Mouse (Mus musculus) erythroblast, embryonic 14.5 days (primary cell): Measurements from ENCODE around the gene Grm8. TPM values are rescaled to one million over a fixed set of nuclear protein-coding genes. Genes with fewer than 3 reads are reported as not detected.

Experiments used
- H3K27me3 ChIP-seq: 2 replicates; pipeline ENCODE4 v1.6.1; 2012; ENCODE audit warnings: inconsistent platforms; ENCODE audit not compliant: control insufficient read depth
- H3K36me3 ChIP-seq: 2 replicates; pipeline ENCODE4 v1.6.1; 2012; ENCODE audit warnings: mild to moderate bottlenecking, inconsistent platforms; ENCODE audit not compliant: control insufficient read depth
- H3K4me1 ChIP-seq: 2 replicates; pipeline ENCODE4 v1.6.1; 2012; ENCODE audit warnings: inconsistent platforms; ENCODE audit not compliant: control insufficient read depth
- H3K4me3 ChIP-seq: replicated peaks from 2 replicates; pipeline ENCODE3; 2012; ENCODE audit warnings: moderate library complexity, mild to moderate bottlenecking, inconsistent platforms
- H3K9me3 ChIP-seq: 2 replicates; pipeline ENCODE4 v1.6.1; 2012; ENCODE audit warnings: low read length, inconsistent platforms, mixed read lengths; ENCODE audit not compliant: control insufficient read depth
- GATA1 ChIP-seq: IDR thresholded peaks from 2 replicates; pipeline ENCODE4 v1.6.1; 2012; ENCODE audit warnings: low read length, inconsistent platforms, mixed read lengths
- TAL1 ChIP-seq: IDR thresholded peaks from 3 replicates; pipeline ENCODE4 v1.6.1; 2012; ENCODE audit warnings: low read length, inconsistent platforms, mixed read lengths
- polyA plus RNA-seq: library from polyadenylated mRNA; stranded (reverse); fragments of >175 nt; gene quantifications from 2 replicates; pipeline ENCODE4 v1.2.3, GENCODE M21; 2012

Gene Grm8
- polyA plus RNA-seq, 1 experiment = not detected

DNA sequence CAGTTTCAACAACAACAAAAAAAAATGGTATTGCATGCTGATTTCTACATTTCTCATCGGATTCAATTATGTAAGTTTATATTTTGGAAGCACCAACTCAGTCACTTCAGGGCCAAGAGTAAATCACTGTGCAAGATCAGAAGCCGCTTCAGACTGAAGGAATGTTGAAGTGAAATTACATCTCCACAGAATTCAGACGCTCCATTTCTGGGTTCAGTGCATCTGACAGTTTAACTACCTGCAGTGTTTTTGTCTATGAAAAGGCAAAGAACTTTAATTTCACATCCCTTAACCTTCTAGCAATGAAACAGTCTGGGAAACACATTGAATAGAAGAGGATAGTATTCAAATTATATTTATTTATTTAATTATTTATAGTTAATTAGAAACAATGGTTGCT is 59.4 kb downstream of the Grm8 start:
- Histone ChIP-seq H3K4me3 (no peak overlapping the region), H3K27me3 (no peaks in the 10 kb centered on the region), H3K4me1 (no peaks in the 10 kb centered on the region), H3K36me3 (no peaks in the 10 kb centered on the region), H3K9me3 (no peaks in the 10 kb centered on the region)
- TF ChIP-seq GATA1 = no peak
- no peak for TF ChIP-seq TAL1

DNA sequence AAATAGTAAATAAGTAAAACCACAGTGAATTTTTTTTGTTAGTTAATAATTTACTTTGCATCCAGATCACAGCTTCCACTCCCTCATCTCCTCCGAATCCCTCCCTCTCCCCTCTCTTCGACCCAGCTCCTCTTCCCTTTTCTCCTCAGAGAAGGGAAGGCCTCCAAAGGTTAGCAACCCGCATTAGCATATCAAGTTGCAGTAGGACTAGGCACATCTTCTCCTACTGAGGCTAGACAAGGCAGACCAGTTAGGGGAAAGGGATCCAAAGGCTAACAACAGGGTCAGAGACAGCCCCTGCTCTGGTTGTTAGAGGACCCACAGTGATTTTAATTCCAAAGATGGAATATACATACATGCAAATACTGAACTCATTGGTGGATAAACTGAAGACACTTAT is 60.5 kb downstream of the Grm8 start:
- Histone ChIP-seq H3K36me3 (no peaks in the 10 kb centered on the region), H3K9me3 (no peaks in the 10 kb centered on the region), H3K4me3 (no peak overlapping the region), H3K27me3 (no peaks in the 10 kb centered on the region), H3K4me1 (no peaks in the 10 kb centered on the region)
- no peak for TF ChIP-seq TAL1
- no peak for TF ChIP-seq GATA1

GRCm38 (mm10) chr6:28051966-28052365 is 83.0 kb downstream of the Grm8 start:
- no peak overlapping the region for H3K4me3 ChIP-seq
- no peaks in the 10 kb centered on the region for H3K9me3 ChIP-seq
- no peaks in the 10 kb centered on the region for H3K4me1 ChIP-seq
- no peaks in the 10 kb centered on the region for H3K27me3 ChIP-seq
- no peaks in the 10 kb centered on the region for H3K36me3 ChIP-seq
- TF ChIP-seq TAL1 (no peak), GATA1 (no peak)

GRCm38 (mm10) chr6:28042339-28042738 is 92.6 kb downstream of the Grm8 start:
- Histone ChIP-seq H3K4me3 (no peak overlapping the region), H3K36me3 (no peaks in the 10 kb centered on the region), H3K4me1 (no peaks in the 10 kb centered on the region), H3K27me3 (no peaks in the 10 kb centered on the region), H3K9me3 (no peaks in the 10 kb centered on the region)
- no peak for TF ChIP-seq TAL1
- TF ChIP-seq GATA1 = no peak

DNA sequence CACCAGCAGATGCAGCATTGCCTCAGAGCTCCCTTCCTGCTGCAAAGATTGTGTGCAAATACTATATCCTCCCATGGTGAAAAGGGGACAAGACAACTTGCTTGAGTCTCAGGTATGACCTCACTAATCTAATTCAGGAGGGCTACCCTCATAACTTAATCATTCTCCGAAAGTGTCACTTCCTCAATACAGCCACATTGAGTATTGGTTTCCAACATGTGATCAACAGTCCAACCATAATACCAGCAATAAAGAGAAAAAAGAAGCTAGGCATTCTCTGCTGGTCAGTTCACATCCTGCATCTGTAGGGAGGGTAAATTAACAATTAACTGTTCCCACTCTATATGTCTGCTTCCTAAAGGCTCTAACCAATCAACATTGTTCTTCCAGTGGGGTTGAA is 94.2 kb downstream of the Grm8 start:
- H3K4me3 ChIP-seq = no peak overlapping the region
- no peaks in the 10 kb centered on the region for H3K36me3 ChIP-seq
- TF ChIP-seq TAL1 (no peak), GATA1 (no peak)
- no peaks in the 10 kb centered on the region for H3K9me3 ChIP-seq
- no peaks in the 10 kb centered on the region for H3K4me1 ChIP-seq
- no peaks in the 10 kb centered on the region for H3K27me3 ChIP-seq

- H3K27me3 ChIP-seq = no peaks in the 10 kb centered on the region
- no peaks in the 10 kb centered on the region for H3K4me1 ChIP-seq
- no peak overlapping the region for H3K4me3 ChIP-seq
- TF ChIP-seq GATA1 (no peak), TAL1 (no peak)
- no peaks in the 10 kb centered on the region for H3K36me3 ChIP-seq
- no peaks in the 10 kb centered on the region for H3K9me3 ChIP-seq
Measured at GRCm38 (mm10) chr6:28032006-28032405, 103.0 kb downstream of the Grm8 start.

DNA sequence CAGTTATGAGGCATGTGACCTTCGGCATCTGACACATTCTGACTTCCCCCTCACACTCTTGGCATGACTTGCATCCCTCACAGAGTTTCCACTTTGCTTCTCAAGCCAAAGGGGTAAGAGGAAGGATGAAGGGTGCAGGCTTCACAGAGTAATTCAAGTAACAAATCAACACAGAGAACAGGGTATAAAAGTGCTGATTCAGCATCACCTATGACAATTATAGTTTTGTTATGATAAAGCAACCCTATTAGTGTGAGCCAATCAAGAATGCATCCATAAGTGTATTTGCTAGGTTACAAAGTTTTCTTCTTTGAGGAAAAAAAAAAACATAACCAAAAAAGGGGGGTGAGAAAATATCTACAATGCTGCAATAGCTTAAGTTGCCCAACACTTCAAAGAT is 117.3 kb downstream of the Grm8 start:
- Histone ChIP-seq H3K4me3 (no peak overlapping the region), H3K36me3 (no peaks in the 10 kb centered on the region), H3K27me3 (no peaks in the 10 kb centered on the region), H3K4me1 (no peaks in the 10 kb centered on the region), H3K9me3 (no peaks in the 10 kb centered on the region)
- TF ChIP-seq GATA1 (no peak), TAL1 (no peak)

DNA sequence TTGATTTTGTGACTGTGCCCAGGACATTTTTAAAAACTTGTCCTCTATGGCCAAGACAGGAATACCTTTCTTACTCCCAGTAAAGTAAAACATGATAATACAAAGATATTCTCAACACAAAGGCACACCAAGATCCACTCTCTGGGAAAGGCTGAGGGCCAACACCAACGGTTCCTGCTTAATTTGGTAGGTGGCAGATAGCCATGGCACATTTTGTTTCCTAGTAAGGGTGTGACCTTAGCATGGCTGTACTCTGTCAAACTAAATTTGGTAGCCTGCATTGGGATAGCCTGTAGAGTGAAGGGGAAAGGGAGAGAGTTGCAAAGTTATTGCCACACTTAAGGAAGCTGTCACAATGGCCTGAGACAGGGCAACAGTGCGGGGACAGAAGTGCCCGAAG is 128.0 kb downstream of the Grm8 start:
- Histone ChIP-seq H3K4me3 (no peak overlapping the region), H3K4me1 (no peaks in the 10 kb centered on the region), H3K36me3 (no peaks in the 10 kb centered on the region), H3K27me3 (no peaks in the 10 kb centered on the region), H3K9me3 (no peaks in the 10 kb centered on the region)
- TF ChIP-seq GATA1 (no peak), TAL1 (no peak)

GRCm38 (mm10) chr6:27997250-27997649 is 137.7 kb downstream of the Grm8 start:
- Histone ChIP-seq H3K9me3 (peaks cover 8% of the 10 kb centered on the region), H3K36me3 (no peaks in the 10 kb centered on the region), H3K4me1 (peaks cover 4% of the 10 kb centered on the region), H3K27me3 (no peaks in the 10 kb centered on the region), H3K4me3 (no peak overlapping the region)
- TF ChIP-seq TAL1 (no peak), GATA1 (no peak)

DNA sequence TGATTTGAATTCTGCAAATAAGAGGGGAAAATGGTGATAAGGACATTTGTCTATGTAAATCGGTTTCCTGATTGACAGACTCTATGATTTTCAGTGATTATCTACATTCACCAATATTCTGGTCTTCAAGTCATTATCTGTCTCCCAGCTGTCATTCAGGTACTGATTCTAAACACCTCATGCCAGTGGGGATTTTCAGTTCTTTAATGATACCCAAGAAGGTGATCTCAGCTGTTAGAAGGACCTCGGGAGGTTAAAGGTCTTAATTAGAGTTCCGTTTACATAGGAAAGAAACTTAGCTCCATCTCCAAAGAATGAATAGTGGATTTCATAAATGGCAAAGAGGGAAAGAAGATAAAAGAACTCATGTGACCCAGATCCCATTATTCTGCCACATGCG is 143.7 kb downstream of the Grm8 start:
- Histone ChIP-seq H3K36me3 (no peaks in the 10 kb centered on the region), H3K27me3 (no peaks in the 10 kb centered on the region), H3K4me1 (no peaks in the 10 kb centered on the region), H3K9me3 (no peaks in the 10 kb centered on the region), H3K4me3 (no peak overlapping the region)
- TF ChIP-seq GATA1 = no peak
- no peak for TF ChIP-seq TAL1
